Mouse (Mus musculus): Measurements from ENCODE around the gene Wdr20rt. TPM values are rescaled to one million over a fixed set of nuclear protein-coding genes. Genes with fewer than 3 reads are reported as not detected.

Wdr20rt gene
- not detected for total RNA-seq (2023)

GRCm38 (mm10) chr12:65225467-65225945 is at the start of gene Wdr20rt:
TSS of gene Wdr20rt (plus strand) at chr12:65225517.

Other genes starting within 250 kb of the Wdr20rt start
- gene Prpf39, start 189.2 kb upstream of the Wdr20rt start, total RNA-seq (2023), result 10 to 100 TPM; 41.1 to 47.8 TPM
- 10 to 100 TPM; 21.0 to 22.0 TPM for gene Fkbp3, start 151.5 kb upstream of the Wdr20rt start, total RNA-seq (2023)
- gene Fancm, start 149.9 kb upstream of the Wdr20rt start, total RNA-seq (2023), result 10 to 100 TPM in 1 of 2 experiments, 1 to 10 TPM in 1; 8.5 to 10.6 TPM
- 10 to 100 TPM; 21.0 to 23.0 TPM for gene Mis18bp1, start 52.9 kb upstream of the Wdr20rt start, total RNA-seq (2023)

Measured in neutrophil, adult 83 days (primary cell).